Mouse (Mus musculus) adipocyte (in vitro differentiated cells): ENCODE results near the gene Farp1.

Source experiments
- DNase-seq: peaks from one replicate; pipeline ENCODE4 v3.0.0-alpha.2; 2016; ENCODE audit warnings: low spot score

Gene Farp1

GRCm38 (mm10) chr14:121145698-121146097 lies 110.7 kb downstream of the Farp1 start:
- no peak for DNase-seq

GRCm38 (mm10) chr14:121146213-121146612 lies 111.2 kb downstream of the Farp1 start:
- DNase-seq: no peak

GRCm38 (mm10) chr14:121147026-121147425 lies 112.0 kb downstream of the Farp1 start:
- DNase-seq: no peak

GRCm38 (mm10) chr14:121148088-121148785 lies 113.2 kb downstream of the Farp1 start:
- DNase-seq: no peak

GRCm38 (mm10) chr14:121149984-121150383 lies 115.0 kb downstream of the Farp1 start:
- DNase-seq: no peak

- DNase-seq: peak; percentile 14
These were observed 116.8 kb downstream of the Farp1 start for GRCm38 (mm10) chr14:121151837-121152236.

GRCm38 (mm10) chr14:121152771-121153170 lies 117.8 kb downstream of the Farp1 start:
- no peak for DNase-seq

- no peak for DNase-seq
These were observed 118.3 kb downstream of the Farp1 start for GRCm38 (mm10) chr14:121153260-121153659.

- no peak for DNase-seq
These were observed 120.2 kb downstream of the Farp1 start for GRCm38 (mm10) chr14:121155173-121155572.

- DNase-seq: no peak
These were observed 123.6 kb downstream of the Farp1 start for GRCm38 (mm10) chr14:121158616-121159015.

- no peak for DNase-seq
These were observed 127.8 kb downstream of the Farp1 start for GRCm38 (mm10) chr14:121162822-121163221.

GRCm38 (mm10) chr14:121164866-121165265 lies 129.9 kb downstream of the Farp1 start:
- DNase-seq: peak; percentile 93

- DNase-seq: peak; percentile 70
These were observed 130.5 kb downstream of the Farp1 start for GRCm38 (mm10) chr14:121165408-121166037.

- no peak for DNase-seq
These were observed 131.0 kb downstream of the Farp1 start for GRCm38 (mm10) chr14:121166038-121166436.

GRCm38 (mm10) chr14:121168716-121169115 lies 133.7 kb downstream of the Farp1 start:
- DNase-seq: no peak

- DNase-seq: no peak
These were observed 135.3 kb downstream of the Farp1 start for GRCm38 (mm10) chr14:121170321-121170720.

- DNase-seq: no peak
These were observed 137.4 kb downstream of the Farp1 start for GRCm38 (mm10) chr14:121172065-121173036.

GRCm38 (mm10) chr14:121175385-121175784 lies 140.4 kb downstream of the Farp1 start:
- DNase-seq: no peak

- no peak for DNase-seq
These were observed 140.9 kb downstream of the Farp1 start for GRCm38 (mm10) chr14:121175861-121176260.

- DNase-seq: no peak
These were observed 142.9 kb downstream of the Farp1 start for GRCm38 (mm10) chr14:121177907-121178306.

- DNase-seq: no peak
These were observed 145.6 kb downstream of the Farp1 start for GRCm38 (mm10) chr14:121180611-121181010.

GRCm38 (mm10) chr14:121181798-121182197 lies 146.8 kb downstream of the Farp1 start:
- DNase-seq: no peak
